Mouse (Mus musculus) hindbrain, embryonic 12.5 days (tissue): ENCODE results near the gene Vdac1. TPM values are rescaled to one million over a fixed set of nuclear protein-coding genes. Genes with fewer than 3 reads are reported as not detected.

Experiments used
- ATAC-seq: fragments of 200-750 bp; cut with Nextera tagmentation; 2 replicates; pipeline ENCODE4 v1.8.0; 2017; ENCODE audit warnings: moderate TSS enrichment; ENCODE audit not compliant: low FRiP score
- H3K27ac ChIP-seq: fragments of 300-500 bp; sonication (generic); 2 replicates; pipeline ENCODE4 v1.5.1; 2016; ENCODE audit warnings: mild to moderate bottlenecking
- H3K27me3 ChIP-seq: fragments of 300-500 bp; sonication (generic); 2 replicates; pipeline ENCODE4 v1.6.1; 2016; ENCODE audit warnings: mild to moderate bottlenecking
- H3K36me3 ChIP-seq: fragments of 300-500 bp; sonication (generic); 2 replicates; pipeline ENCODE4 v1.6.1; 2016; ENCODE audit warnings: mild to moderate bottlenecking
- H3K4me1 ChIP-seq: fragments of 300-500 bp; sonication (generic); 2 replicates; pipeline ENCODE4 v1.6.1; 2016
- H3K4me2 ChIP-seq: fragments of 300-500 bp; sonication (generic); replicated peaks from 2 replicates; pipeline ENCODE4 v1.6.1; 2016; ENCODE audit warnings: mild to moderate bottlenecking
- H3K4me3 ChIP-seq: fragments of 300-500 bp; sonication (generic); 2 replicates; pipeline ENCODE4 v1.5.1; 2016; ENCODE audit warnings: mild to moderate bottlenecking
- H3K9ac ChIP-seq: fragments of 300-500 bp; sonication (generic); 2 replicates; pipeline ENCODE4 v1.6.1; 2016; ENCODE audit warnings: mild to moderate bottlenecking, moderate library complexity
- H3K9me3 ChIP-seq: fragments of 300-500 bp; sonication (generic); replicated peaks from 2 replicates; pipeline ENCODE4 v1.6.1; 2016; ENCODE audit warnings: mild to moderate bottlenecking
- WGBS: fragments of 180-500 bp; shearing (Covaris S2); methylation state at CpG from one replicate; pipeline ENCODE4 v1.1.7; 2016; 5-methylcytosine and 5-hydroxymethylcytosine counted together
- polyA plus RNA-seq: library from polyadenylated mRNA; unstranded; fragments of >200 nt; fragmentation: Nextera tagmentation; extraction: Ambion mirVana; gene quantifications from 2 replicates; pipeline ENCODE4 v1.2.1, GENCODE M21; 2016

Gene Vdac1
- polyA plus RNA-seq, 1 experiment from 2014 or later: 233 TPM

GRCm38 (mm10) chr11:52433797-52434195 is 73.1 kb downstream of the Vdac1 start:
- H3K27ac ChIP-seq: no peak overlapping the region
- no peak overlapping the region for H3K9ac ChIP-seq
- 0 out of 2 replicates have a peak, but pooled peaks cover 2% of the 10 kb centered on the region for H3K4me1 ChIP-seq
- no peak overlapping the region for H3K4me2 ChIP-seq
- 61% methylated on average over 2 of the region's 2 CpGs for WGBS
- peaks cover 8% of the 10 kb centered on the region; the same call in 1 of the 2 replicates for H3K27me3 ChIP-seq
- H3K4me3 ChIP-seq: no peak overlapping the region
- no peaks in the 10 kb centered on the region; the same call in 1 of the 2 replicates for H3K9me3 ChIP-seq
- ATAC-seq: no peak
- H3K36me3 ChIP-seq: no peaks in the 10 kb centered on the region

- H3K27ac ChIP-seq: no peak overlapping the region
- WGBS: 84% methylated on average over 5 of the region's 5 CpGs
- H3K9ac ChIP-seq: no peak overlapping the region
- no peak for ATAC-seq
- H3K4me2 ChIP-seq: no peak overlapping the region
- H3K4me1 ChIP-seq: peaks cover 3% of the 10 kb centered on the region; the same call in 1 of the 2 replicates
- H3K4me3 ChIP-seq: no peak overlapping the region
- no peaks in the 10 kb centered on the region for H3K36me3 ChIP-seq
- no peaks in the 10 kb centered on the region; the same call in 1 of the 2 replicates for H3K9me3 ChIP-seq
- H3K27me3 ChIP-seq: peaks cover 3% of the 10 kb centered on the region; the same call in 1 of the 2 replicates
Measured at GRCm38 (mm10) chr11:52435466-52435865, 74.8 kb downstream of the Vdac1 start.

GRCm38 (mm10) chr11:52437123-52437522 is 76.5 kb downstream of the Vdac1 start:
- no peak overlapping the region; the same call in 1 of the 2 replicates for H3K4me2 ChIP-seq
- WGBS: 28% methylated on average over 10 of the region's 10 CpGs
- H3K4me3 ChIP-seq: no peak overlapping the region
- H3K9ac ChIP-seq: no peak overlapping the region
- peaks cover 11% of the 10 kb centered on the region for H3K4me1 ChIP-seq
- no peaks in the 10 kb centered on the region for H3K9me3 ChIP-seq
- no peaks in the 10 kb centered on the region for H3K36me3 ChIP-seq
- H3K27ac ChIP-seq: no peak overlapping the region
- no peak for ATAC-seq
- peaks cover 3% of the 10 kb centered on the region; the same call in 1 of the 2 replicates for H3K27me3 ChIP-seq

Other genes starting within 250 kb of the Vdac1 start
- not detected in 2 replicates for gene Olfr1373, start 215.3 kb upstream of the Vdac1 start, polyA plus RNA-seq
- gene Olfr1371, start 146.9 kb upstream of the Vdac1 start, polyA plus RNA-seq: not detected in 2 replicates
- gene Skp1a, start 128.9 kb upstream of the Vdac1 start, polyA plus RNA-seq: 978 and 979 TPM in 2 replicates
- 7.6 and 8.6 TPM in 2 replicates for gene Tcf7, start 77.8 kb upstream of the Vdac1 start, polyA plus RNA-seq
- 172 and 178 TPM in 2 replicates for gene 9530068E07Rik, start 35.6 kb downstream of the Vdac1 start, polyA plus RNA-seq